Mouse (Mus musculus) adrenal gland, postnatal 4 days (tissue): ENCODE data around the gene Gpr34. TPM values are rescaled to one million over a fixed set of nuclear protein-coding genes. Genes with fewer than 3 reads are reported as not detected.

Experiments
- DNase-seq, 2 experiments: peaks; one replicate each; pipeline ENCODE4 v3.0.0; 2021 to 2022; ENCODE audit warnings: low spot score in 2 of 2, mixed read lengths in 2 of 2
- long read RNA-seq, 2 experiments: library from polyadenylated mRNA; stranded (forward); transcript quantifications; one replicate each; pipeline ENCODE4 v2.0.0; 2021
- total RNA-seq, 2 experiments: library from RNA; stranded (reverse); gene quantifications; 2 replicates each; pipeline ENCODE4 v1.2.3; 2021

The Gpr34 gene
- 1 to 10 TPM; 1.5 to 2.1 TPM for total RNA-seq
- long read RNA-seq, experiment 1, partial matches to known transcripts = 0 of 1 reads
- long read RNA-seq, experiment 1, other reads (novel, unspliced or antisense) = 1 of 1 reads
- long read RNA-seq, experiment 2 = 0 reads

GRCm38 (mm10) chrX:13631599-13632283 is at the start of gene Gpr34:
Gene Gpr34 (plus strand): TSS chrX:13632089.
- no peak for DNase-seq

GRCm38 (mm10) chrX:13599373-13599772 is 32.5 kb upstream of the Gpr34 start:
- no peak for DNase-seq

- DNase-seq = no peak
These were observed 31.9 kb upstream of the Gpr34 start for GRCm38 (mm10) chrX:13599966-13600365.

- DNase-seq = no peak
These were observed 25.1 kb upstream of the Gpr34 start for GRCm38 (mm10) chrX:13606741-13607140.

GRCm38 (mm10) chrX:13607752-13608151 is 24.1 kb upstream of the Gpr34 start:
- no peak for DNase-seq

GRCm38 (mm10) chrX:13611114-13611513 is 20.8 kb upstream of the Gpr34 start:
- DNase-seq = no peak

GRCm38 (mm10) chrX:13612115-13612514 is 19.8 kb upstream of the Gpr34 start:
- no peak for DNase-seq

GRCm38 (mm10) chrX:13616726-13617125 is 15.2 kb upstream of the Gpr34 start:
- DNase-seq = no peak

GRCm38 (mm10) chrX:13617294-13617693 is 14.6 kb upstream of the Gpr34 start:
- DNase-seq = no peak

GRCm38 (mm10) chrX:13618476-13618875 is 13.4 kb upstream of the Gpr34 start:
- DNase-seq = no peak

GRCm38 (mm10) chrX:13621473-13621872 is 10.4 kb upstream of the Gpr34 start:
- no peak for DNase-seq

- DNase-seq = no peak
These were observed 9.2 kb upstream of the Gpr34 start for GRCm38 (mm10) chrX:13622654-13623053.

GRCm38 (mm10) chrX:13636398-13636797 is 4.5 kb downstream of the Gpr34 start:
- no peak for DNase-seq

- DNase-seq = no peak
These were observed 7.0 kb downstream of the Gpr34 start for GRCm38 (mm10) chrX:13638894-13639293.

GRCm38 (mm10) chrX:13651889-13652288 is 20.0 kb downstream of the Gpr34 start:
- no peak for DNase-seq

GRCm38 (mm10) chrX:13652291-13652690 is 20.4 kb downstream of the Gpr34 start:
- DNase-seq = no peak

- no peak for DNase-seq
These were observed 23.1 kb downstream of the Gpr34 start for GRCm38 (mm10) chrX:13655005-13655421.

- no peak for DNase-seq
These were observed 24.0 kb downstream of the Gpr34 start for GRCm38 (mm10) chrX:13655906-13656305.

- no peak for DNase-seq
These were observed 24.8 kb downstream of the Gpr34 start for GRCm38 (mm10) chrX:13656721-13657120.

GRCm38 (mm10) chrX:13658616-13659140 is 26.8 kb downstream of the Gpr34 start:
- DNase-seq = no peak

GRCm38 (mm10) chrX:13659201-13659890 is 27.5 kb downstream of the Gpr34 start:
- DNase-seq = no peak

- no peak for DNase-seq
These were observed 29.2 kb downstream of the Gpr34 start, which contains the start of gene Gpr82 for GRCm38 (mm10) chrX:13661063-13661462. Gene Gpr82 (plus strand): TSS chrX:13661363.
